Mouse (Mus musculus) limb, embryonic 14.5 days (tissue): Measurements from ENCODE around the gene Ptch2. TPM values are rescaled to one million over a fixed set of nuclear protein-coding genes. Genes with fewer than 3 reads are reported as not detected.

ENCODE experiments used
- ATAC-seq: fragments of 200-750 bp; cut with Nextera tagmentation; 2 replicates; pipeline ENCODE4 v1.8.0; 2017; ENCODE audit warnings: low read depth, moderate number of reproducible peaks, moderate TSS enrichment; ENCODE audit not compliant: low FRiP score
- DNase-seq: peaks from one replicate; pipeline ENCODE4 v3.0.0-alpha.2; 2015; ENCODE audit warnings: low spot score
- H3K27ac ChIP-seq: fragments of 300-500 bp; sonication (generic); replicated peaks from 2 replicates; pipeline ENCODE4 v1.5.1; 2014; ENCODE audit warnings: low read depth, mild to moderate bottlenecking, low read length, moderate library complexity, mixed read lengths
- H3K27me3 ChIP-seq: fragments of 300-500 bp; sonication (generic); 2 replicates; pipeline ENCODE4 v1.6.1; 2014; ENCODE audit warnings: low read length, mixed read lengths; ENCODE audit not compliant: control insufficient read depth, insufficient read depth
- H3K36me3 ChIP-seq: fragments of 300-500 bp; sonication (generic); 2 replicates; pipeline ENCODE4 v1.6.1; 2014; ENCODE audit warnings: mild to moderate bottlenecking, low read length, moderate library complexity, mixed read lengths; ENCODE audit not compliant: control insufficient read depth, insufficient read depth
- H3K4me1 ChIP-seq: fragments of 300-500 bp; sonication (generic); 2 replicates; pipeline ENCODE4 v1.6.1; 2014; ENCODE audit warnings: antibody characterized with exemption, low read length, mixed read lengths; ENCODE audit not compliant: control insufficient read depth, insufficient read depth
- H3K4me2 ChIP-seq: fragments of 300-500 bp; sonication (generic); replicated peaks from 2 replicates; pipeline ENCODE4 v1.6.1; 2014; ENCODE audit warnings: low read depth, mild to moderate bottlenecking, low read length, moderate library complexity; ENCODE audit not compliant: severe bottlenecking
- H3K4me3 ChIP-seq: fragments of 300-500 bp; sonication (generic); replicated peaks from 2 replicates; pipeline ENCODE4 v1.5.1; 2014; ENCODE audit warnings: low read length
- H3K9ac ChIP-seq: fragments of 300-500 bp; sonication (generic); 2 replicates; pipeline ENCODE4 v1.6.1; 2014; ENCODE audit warnings: mild to moderate bottlenecking, low read depth, low read length, moderate library complexity; ENCODE audit not compliant: severe bottlenecking
- H3K9me3 ChIP-seq: fragments of 300-500 bp; sonication (generic); 2 replicates; pipeline ENCODE4 v1.6.1; 2016; ENCODE audit warnings: low read length; ENCODE audit not compliant: control insufficient read depth
- POLR2A ChIP-seq: fragments of 200-500 bp; IDR thresholded peaks from 2 replicates; pipeline ENCODE4 v1.8.0; 2012; ENCODE audit warnings: inconsistent platforms, mild to moderate bottlenecking, moderate library complexity, borderline replicate concordance; ENCODE audit not compliant: insufficient read depth, insufficient read length; ENCODE audit errors: extremely low read depth
- WGBS: fragments of 180-500 bp; shearing (Covaris S2); extraction: QIAGEN DNeasy Blood & Tissue Kit; methylation state at CpG from one replicate; pipeline ENCODE4 v1.1.7; 2014; 5-methylcytosine and 5-hydroxymethylcytosine counted together
- polyA plus RNA-seq, 2 experiments: library from polyadenylated mRNA; depleted of rRNA in 1 of 2; stranded (reverse) in 1 of 2; unstranded in 1 of 2; fragments of >200 nt; fragmentation: Nextera tagmentation in 1 of 2; extraction: Ambion mirVana in 1 of 2; gene quantifications; 2 replicates each; pipeline versions ENCODE4 v1.2.1 to v1.2.3; 2012 to 2014

Gene Ptch2
- polyA plus RNA-seq, 2 experiments = 11.2 to 24.0 TPM

DNA sequence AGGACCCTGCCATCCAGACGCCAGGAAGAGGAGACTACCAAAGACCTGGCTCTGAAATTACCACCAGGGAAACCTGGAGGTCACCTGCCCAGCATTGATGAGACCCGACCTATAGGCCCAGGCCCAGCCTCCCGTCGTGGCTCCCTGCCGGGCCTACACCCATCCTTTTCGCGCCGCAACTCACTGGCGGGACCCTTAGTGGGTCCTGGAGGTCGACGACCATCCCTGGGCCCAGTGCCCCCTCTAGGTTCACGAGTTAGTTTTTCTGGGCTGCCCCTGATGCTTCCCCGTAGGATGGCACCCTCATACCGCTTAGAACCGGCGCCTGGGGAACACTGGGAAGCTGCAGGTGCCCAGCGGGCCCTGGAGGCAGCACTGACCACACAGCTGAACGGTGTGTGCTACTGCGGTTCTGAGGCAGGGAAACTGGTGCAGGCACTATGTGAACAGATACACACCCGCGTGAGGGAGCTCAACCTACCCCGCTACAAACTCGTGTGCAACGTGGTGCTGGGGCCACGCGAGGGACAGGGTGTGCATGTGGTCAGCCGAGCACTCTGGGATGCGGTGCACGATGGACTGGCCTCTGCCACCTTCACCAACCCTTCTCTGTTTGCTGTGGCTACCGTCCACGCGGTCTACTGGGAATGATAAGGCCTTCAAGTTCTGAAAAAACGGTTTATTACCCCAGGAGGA lies 32.3 kb downstream of the Ptch2 start:
- H3K9me3 ChIP-seq = no peaks in the 10 kb centered on the region
- DNase-seq (no peak), ATAC-seq (no peak)
- peaks cover 23% of the 10 kb centered on the region for H3K4me1 ChIP-seq
- H3K9ac ChIP-seq = no peak overlapping the region
- peaks cover 10% of the 10 kb centered on the region; the same call in 1 of the 2 replicates for H3K36me3 ChIP-seq
- 84% methylated on average over 25 of the region's 33 CpGs for WGBS
- no peak overlapping the region for H3K4me2 ChIP-seq
- no peak for TF ChIP-seq POLR2A
- H3K4me3 ChIP-seq = no peak overlapping the region
- H3K27ac ChIP-seq = no peak overlapping the region
- H3K27me3 ChIP-seq = peaks cover 17% of the 10 kb centered on the region; the same call in 1 of the 2 replicates

DNA sequence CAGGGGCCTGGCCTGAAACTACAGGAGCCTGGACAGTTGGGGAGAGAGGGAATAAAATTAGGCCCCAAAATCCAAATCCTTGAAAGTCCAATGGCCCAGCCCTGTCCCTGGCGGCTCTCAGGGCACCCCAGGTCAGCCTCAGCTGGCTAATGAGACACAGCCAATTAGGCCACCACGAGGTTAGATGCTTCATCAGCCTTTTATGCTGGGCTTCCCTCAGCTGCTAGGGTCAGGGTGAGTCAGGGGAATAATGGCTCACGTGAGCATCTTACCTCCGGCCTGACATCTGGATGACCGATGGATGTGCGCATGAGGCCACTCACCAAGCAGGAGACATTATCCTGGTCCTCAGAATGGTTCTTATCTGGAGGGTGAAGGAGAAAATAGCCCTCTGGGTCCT lies 34.9 kb downstream of the Ptch2 start:
- Histone ChIP-seq H3K9me3 (no peaks in the 10 kb centered on the region), H3K4me1 (peaks cover 12% of the 10 kb centered on the region), H3K4me3 (no peak overlapping the region), H3K27me3 (peaks cover 20% of the 10 kb centered on the region; the same call in 1 of the 2 replicates), H3K27ac (no peak overlapping the region), H3K36me3 (peaks cover 10% of the 10 kb centered on the region; the same call in 1 of the 2 replicates), H3K4me2 (no peak overlapping the region), H3K9ac (no peak overlapping the region)
- DNase-seq (no peak), ATAC-seq (no peak)
- WGBS = 67% methylated on average over 6 of the region's 6 CpGs
- no peak for TF ChIP-seq POLR2A

DNA sequence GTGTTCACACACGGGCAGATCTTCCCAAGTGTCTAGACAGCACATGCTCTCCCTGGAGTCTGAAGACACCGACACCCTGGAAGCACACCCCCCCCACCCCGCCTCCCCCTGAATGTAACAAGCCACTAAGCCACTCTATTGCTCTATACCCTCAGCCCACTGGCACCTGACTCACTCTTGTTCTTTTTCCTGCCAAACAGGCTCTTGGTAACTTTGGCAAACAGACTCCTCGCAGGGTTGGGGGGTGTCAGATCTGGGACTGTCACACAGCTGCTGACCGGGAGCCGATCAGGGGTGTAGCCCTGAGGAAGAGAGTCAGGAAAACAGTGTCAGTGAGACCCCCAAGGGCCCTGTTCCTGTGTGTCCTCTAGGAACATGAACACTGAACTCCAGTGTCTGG lies 35.3 kb downstream of the Ptch2 start:
- TF ChIP-seq POLR2A = no peak
- no peak overlapping the region for H3K9ac ChIP-seq
- ATAC-seq (no peak), DNase-seq (no peak)
- peaks cover 20% of the 10 kb centered on the region; the same call in 1 of the 2 replicates for H3K27me3 ChIP-seq
- H3K27ac ChIP-seq = no peak overlapping the region
- 71% methylated on average over 6 of the region's 6 CpGs for WGBS
- peaks cover 8% of the 10 kb centered on the region; the same call in 1 of the 2 replicates for H3K4me1 ChIP-seq
- no peak overlapping the region for H3K4me2 ChIP-seq
- no peaks in the 10 kb centered on the region for H3K9me3 ChIP-seq
- H3K36me3 ChIP-seq = peaks cover 10% of the 10 kb centered on the region; the same call in 1 of the 2 replicates
- no peak overlapping the region for H3K4me3 ChIP-seq

DNA sequence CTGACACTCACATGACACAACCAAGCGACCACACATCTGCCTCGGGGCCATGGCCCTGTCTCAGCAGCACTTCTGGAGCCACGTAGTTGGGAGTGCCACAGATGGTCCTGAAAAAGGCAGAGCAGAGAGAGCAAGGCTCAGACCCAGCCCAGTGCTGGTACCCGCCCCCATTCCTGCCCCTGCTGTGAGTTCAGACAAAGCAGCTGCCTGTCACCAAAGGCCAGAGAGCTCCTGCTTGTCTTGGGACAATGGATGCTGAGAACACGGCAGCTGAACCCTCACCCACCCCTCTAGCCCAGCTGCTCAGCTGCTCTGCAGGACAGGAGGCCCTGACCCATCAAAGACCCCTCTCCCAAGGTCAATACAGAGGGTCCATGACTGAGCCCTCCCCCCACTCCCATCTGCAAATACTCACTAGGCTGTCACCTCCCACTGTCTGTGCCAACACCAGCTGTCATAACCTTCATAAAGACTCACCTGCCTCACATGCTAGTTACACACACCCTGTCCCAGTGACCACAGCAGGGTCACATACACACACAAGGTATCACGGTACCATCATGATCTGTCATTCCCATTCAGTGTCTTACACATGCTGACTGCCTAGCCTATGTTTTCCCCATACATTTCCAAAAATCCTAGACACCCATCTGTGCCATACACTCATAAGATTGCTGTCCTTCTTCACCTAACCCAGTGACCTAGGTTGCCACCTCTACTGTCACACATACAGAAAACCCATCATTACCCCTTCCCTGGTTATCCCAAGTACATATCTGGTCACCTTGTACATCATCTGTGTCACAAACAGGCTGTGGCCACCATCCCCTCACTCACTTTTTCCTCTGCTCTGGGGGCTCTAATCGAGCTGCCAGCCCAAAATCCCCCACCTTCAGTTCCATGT lies 36.3 kb downstream of the Ptch2 start:
- H3K9ac ChIP-seq = no peak overlapping the region
- peaks cover 20% of the 10 kb centered on the region; the same call in 1 of the 2 replicates for H3K27me3 ChIP-seq
- ATAC-seq = no peak

DNA sequence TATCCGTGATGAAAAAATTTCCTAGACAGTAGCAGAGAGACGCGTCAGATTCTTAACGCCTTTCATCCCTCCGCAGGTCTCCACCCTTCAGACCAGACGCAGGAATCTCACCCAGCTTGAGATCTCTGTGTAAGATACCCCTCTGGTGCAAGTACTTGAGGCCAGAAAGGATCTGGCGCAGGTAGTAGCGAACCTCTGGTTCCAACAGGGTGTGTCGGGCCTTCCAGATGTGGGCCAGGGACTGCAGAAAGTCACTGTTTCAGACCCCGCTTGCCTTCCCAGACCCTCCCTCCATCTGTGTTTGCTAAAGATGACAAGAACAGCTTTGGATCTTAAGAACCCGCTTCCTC lies 36.9 kb downstream of the Ptch2 start:
- Histone ChIP-seq H3K36me3 (peaks cover 10% of the 10 kb centered on the region; the same call in 1 of the 2 replicates), H3K9ac (peak overlapping the region; percentile 75; the same call in 1 of the 2 replicates), H3K4me3 (peak overlapping the region; percentile 80), H3K4me1 (peaks cover 8% of the 10 kb centered on the region; the same call in 1 of the 2 replicates), H3K9me3 (no peaks in the 10 kb centered on the region), H3K27me3 (peaks cover 20% of the 10 kb centered on the region; the same call in 1 of the 2 replicates), H3K4me2 (peak overlapping the region; percentile 98), H3K27ac (no peak overlapping the region)
- 12% methylated on average over 11 of the region's 11 CpGs for WGBS
- ATAC-seq (no peak), DNase-seq (no peak)
- no peak for TF ChIP-seq POLR2A

More for the DNA sequence above, 36.3 kb downstream of the Ptch2 start:
- no peak overlapping the region for H3K4me3 ChIP-seq
- peaks cover 8% of the 10 kb centered on the region; the same call in 1 of the 2 replicates for H3K4me1 ChIP-seq
- no peak overlapping the region for H3K27ac ChIP-seq
- WGBS = 34% methylated on average over 7 of the region's 7 CpGs
- DNase-seq = no peak
- H3K9me3 ChIP-seq = no peaks in the 10 kb centered on the region
- no peak for TF ChIP-seq POLR2A
- peaks cover 10% of the 10 kb centered on the region; the same call in 1 of the 2 replicates for H3K36me3 ChIP-seq
- H3K4me2 ChIP-seq = no peak overlapping the region; the same call in 1 of the 2 replicates
